Mouse (Mus musculus): Measurements from ENCODE around the gene Ankrd34a. TPM values are rescaled to one million over a fixed set of nuclear protein-coding genes. Genes with fewer than 3 reads are reported as not detected.
A peak's percentile ranks its signal among the peaks of the same experiment; 100 is the strongest.

Gene Ankrd34a
- polyA plus RNA-seq, 1 experiment from 2014 or later = not detected

DNA sequence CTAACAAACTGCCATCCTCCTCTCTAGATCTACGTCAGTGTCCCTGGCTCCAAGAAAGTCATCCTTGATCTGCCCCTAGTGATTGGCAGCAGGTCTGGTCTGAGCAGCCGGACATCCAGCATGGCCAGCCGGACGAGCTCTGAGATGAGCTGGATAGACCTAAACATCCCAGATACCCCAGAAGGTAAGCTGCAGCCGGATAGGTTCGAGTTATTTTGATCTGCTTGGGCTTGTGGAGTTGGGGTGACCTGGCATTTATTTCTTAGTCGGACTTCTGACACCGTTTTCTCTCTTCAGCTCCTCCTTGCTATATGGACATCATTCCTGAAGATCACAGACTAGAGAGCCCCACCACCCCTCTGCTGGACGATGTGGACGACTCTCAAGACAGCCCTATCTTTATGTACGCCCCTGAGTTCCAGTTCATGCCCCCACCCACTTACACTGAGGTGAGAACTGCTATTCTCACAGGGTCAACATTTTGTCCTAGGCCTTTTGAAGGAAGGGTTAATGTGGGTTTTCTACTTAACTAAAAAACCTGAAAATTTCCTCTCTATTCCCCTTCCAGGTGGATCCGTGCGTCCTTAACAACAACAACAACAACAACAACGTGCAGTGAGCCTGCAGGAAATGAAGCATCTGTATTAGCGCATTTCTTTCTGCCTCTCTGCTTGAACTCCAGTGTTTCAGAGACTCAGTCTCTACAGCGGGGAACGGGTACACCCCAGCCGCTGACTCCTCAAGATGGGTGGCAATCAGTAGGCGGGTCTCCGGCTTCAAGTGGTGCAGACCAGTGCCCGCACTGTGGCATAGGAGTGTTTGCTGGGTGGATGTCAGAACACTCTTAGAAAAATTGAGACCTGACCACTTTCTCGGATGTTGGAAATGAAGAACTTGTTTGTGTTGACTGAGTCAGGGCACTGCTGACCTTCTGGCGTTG, 36.3 kb upstream of the Ankrd34a start:
- TF ChIP-seq CTCF (IDR thresholded peaks at IDR 0.05; ENCODE audit: low read depth) (no peak), EP300 (IDR thresholded peaks at IDR 0.05; ENCODE audit: low read depth) (no peak)
- Histone ChIP-seq H3K4me3 (ENCODE audit: low read depth, low read length) (peak overlapping the region; percentile 91), H3K36me3 (replicated peaks; ENCODE audit: insufficient read depth, low read length) (peaks cover 25% of the 10 kb centered on the region), H3K27me3 (ENCODE audit: insufficient read depth, low read length) (no peaks in the 10 kb centered on the region), H3K4me1 (ENCODE audit: insufficient read depth) (peaks cover 25% of the 10 kb centered on the region), H3K27ac (ENCODE audit: low read depth) (peak overlapping the region; percentile 99), H3K9me3 (ENCODE audit: low read length) (no peaks in the 10 kb centered on the region), H3K9ac (replicated peaks) (peak overlapping the region; percentile 98), H3K4me2 (ENCODE audit: low read depth, low read length) (peak overlapping the region; percentile 70)
- DNase-seq = peak; percentile 62
- WGBS (ENCODE audit: insufficient replicate concordance) = 36% methylated on average over 23 of the region's 23 CpGs
- peak; percentile 2; the same call in 1 of the 2 replicates for ATAC-seq

GRCm38 (mm10) chr3:96560881-96561668, 35.4 kb upstream of the Ankrd34a start:
- Histone ChIP-seq H3K4me2 (ENCODE audit: low read depth, low read length) (peak overlapping the region; percentile 70), H3K27me3 (ENCODE audit: insufficient read depth, low read length) (no peaks in the 10 kb centered on the region), H3K9me3 (ENCODE audit: low read length) (no peaks in the 10 kb centered on the region), H3K27ac (ENCODE audit: low read depth) (peak overlapping the region; percentile 99), H3K36me3 (replicated peaks; ENCODE audit: insufficient read depth, low read length) (peaks cover 25% of the 10 kb centered on the region), H3K4me3 (ENCODE audit: low read depth, low read length) (peak overlapping the region; percentile 91), H3K9ac (replicated peaks) (peak overlapping the region; percentile 98), H3K4me1 (ENCODE audit: insufficient read depth) (peaks cover 22% of the 10 kb centered on the region)
- WGBS (ENCODE audit: insufficient replicate concordance) = 52% methylated on average over 9 of the region's 9 CpGs
- TF ChIP-seq EP300 (IDR thresholded peaks at IDR 0.05; ENCODE audit: low read depth) = 0 out of 2 replicates have a peak, but pooled peaks have one; percentile 9
- TF ChIP-seq CTCF (IDR thresholded peaks at IDR 0.05; ENCODE audit: low read depth) = no peak
- DNase-seq (peak; percentile 58), ATAC-seq (peak; percentile 12)

DNA sequence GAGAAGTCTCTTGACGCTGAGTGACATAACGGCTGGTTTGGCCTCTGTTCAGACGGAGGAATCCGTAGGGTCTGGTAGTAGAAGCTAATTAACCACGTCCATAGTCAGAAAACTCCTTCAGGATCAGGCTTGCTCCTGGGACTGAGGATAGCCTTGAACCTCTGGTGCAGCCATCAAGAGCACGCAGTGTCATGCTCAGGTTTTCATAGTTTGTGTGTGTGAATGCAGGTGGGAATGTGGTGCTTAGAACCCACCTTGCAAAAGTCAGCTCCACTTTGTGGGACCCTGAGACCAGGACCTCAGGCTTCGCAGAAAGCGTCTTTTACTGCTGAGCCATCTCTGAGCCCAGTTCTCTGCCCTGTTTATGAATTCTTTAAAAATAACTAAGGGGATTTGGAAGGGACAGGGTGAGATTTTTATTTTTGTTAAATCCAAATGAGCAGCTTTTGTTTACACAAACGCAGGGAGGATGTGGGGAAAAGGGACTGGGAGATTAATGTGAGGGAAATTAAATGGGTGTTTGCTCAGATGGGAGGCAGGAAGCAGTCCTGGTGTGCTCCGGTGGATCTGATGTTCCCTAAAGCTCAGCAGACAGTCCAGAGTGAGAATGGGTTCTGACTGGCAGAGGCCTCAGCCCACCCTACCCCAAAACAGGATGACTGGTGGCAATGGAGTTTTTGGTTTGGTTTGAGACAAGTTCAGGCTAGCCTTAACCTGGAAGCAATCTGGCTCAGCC, 34.3 kb upstream of the Ankrd34a start:
- WGBS (ENCODE audit: insufficient replicate concordance) = 45% methylated on average over 10 of the region's 10 CpGs
- H3K9me3 ChIP-seq (ENCODE audit: low read length) = no peaks in the 10 kb centered on the region
- peak overlapping the region; percentile 70 for H3K27ac ChIP-seq (ENCODE audit: low read depth)
- peak overlapping the region; percentile 91 for H3K4me3 ChIP-seq (ENCODE audit: low read depth, low read length)
- no peaks in the 10 kb centered on the region for H3K27me3 ChIP-seq (ENCODE audit: insufficient read depth, low read length)
- H3K4me1 ChIP-seq (ENCODE audit: insufficient read depth) = peaks cover 32% of the 10 kb centered on the region
- DNase-seq (peak; percentile 70), ATAC-seq (peak; percentile 28)
- H3K9ac ChIP-seq (replicated peaks) = peak overlapping the region; percentile 38
- H3K4me2 ChIP-seq (ENCODE audit: low read depth, low read length) = peak overlapping the region; percentile 70
- TF ChIP-seq EP300 (IDR thresholded peaks at IDR 0.05; ENCODE audit: low read depth) (no peak; the same call in 1 of the 2 replicates), CTCF (IDR thresholded peaks at IDR 0.05; ENCODE audit: low read depth) (no peak)
- H3K36me3 ChIP-seq (replicated peaks; ENCODE audit: insufficient read depth, low read length) = peaks cover 25% of the 10 kb centered on the region

DNA sequence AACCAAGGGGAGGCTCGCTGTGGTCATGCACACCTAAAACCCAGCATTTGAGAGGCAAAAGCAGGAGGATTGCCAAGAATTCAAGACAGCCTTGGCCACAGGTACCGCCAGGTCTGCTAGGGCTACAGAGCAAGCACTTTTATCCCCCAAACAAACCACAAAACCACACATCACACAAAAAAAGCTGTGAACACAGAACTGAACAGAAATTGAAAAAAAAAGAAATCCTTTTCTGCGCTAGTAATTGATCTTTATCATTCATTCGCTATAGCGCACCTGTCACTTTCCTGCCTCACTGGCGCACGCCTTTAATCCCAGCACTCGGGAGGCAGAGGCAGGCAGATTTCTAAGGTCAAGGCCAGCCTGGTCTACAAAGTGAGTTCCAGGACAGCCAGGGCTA, 33.2 kb upstream of the Ankrd34a start:
- Histone ChIP-seq H3K27ac (ENCODE audit: low read depth) (peak overlapping the region; percentile 70), H3K4me2 (ENCODE audit: low read depth, low read length) (no peak overlapping the region), H3K36me3 (replicated peaks; ENCODE audit: insufficient read depth, low read length) (peaks cover 25% of the 10 kb centered on the region), H3K27me3 (ENCODE audit: insufficient read depth, low read length) (no peaks in the 10 kb centered on the region), H3K9me3 (ENCODE audit: low read length) (no peaks in the 10 kb centered on the region), H3K9ac (replicated peaks) (no peak overlapping the region), H3K4me1 (ENCODE audit: insufficient read depth) (peaks cover 38% of the 10 kb centered on the region), H3K4me3 (ENCODE audit: low read depth, low read length) (no peak overlapping the region)
- DNase-seq = no peak
- ATAC-seq = no peak
- 64% methylated on average over 8 of the region's 8 CpGs for WGBS (ENCODE audit: insufficient replicate concordance)
- no peak for TF ChIP-seq EP300 (IDR thresholded peaks at IDR 0.05; ENCODE audit: low read depth)
- no peak for TF ChIP-seq CTCF (IDR thresholded peaks at IDR 0.05; ENCODE audit: low read depth)

GRCm38 (mm10) chr3:96563911-96564632, 32.4 kb upstream of the Ankrd34a start:
- no peak for DNase-seq
- Histone ChIP-seq H3K27ac (ENCODE audit: low read depth) (peak overlapping the region; percentile 70), H3K36me3 (replicated peaks; ENCODE audit: insufficient read depth, low read length) (peaks cover 25% of the 10 kb centered on the region), H3K27me3 (ENCODE audit: insufficient read depth, low read length) (no peaks in the 10 kb centered on the region), H3K9ac (replicated peaks) (peak overlapping the region; percentile 23; the same call in 1 of the 2 replicates), H3K4me3 (ENCODE audit: low read depth, low read length) (no peak overlapping the region), H3K4me2 (ENCODE audit: low read depth, low read length) (peak overlapping the region; percentile 48), H3K4me1 (ENCODE audit: insufficient read depth) (peaks cover 38% of the 10 kb centered on the region), H3K9me3 (ENCODE audit: low read length) (no peaks in the 10 kb centered on the region)
- TF ChIP-seq EP300 (IDR thresholded peaks at IDR 0.05; ENCODE audit: low read depth) (no peak), CTCF (IDR thresholded peaks at IDR 0.05; ENCODE audit: low read depth) (no peak)
- ATAC-seq = no peak
- WGBS (ENCODE audit: insufficient replicate concordance) = 33% methylated on average over 10 of the region's 10 CpGs
